Mouse (Mus musculus) ovary, adult 18-20 months (tissue): Measurements from ENCODE around the gene Zfyve27.

Source experiments
- DNase-seq: peaks from one replicate; pipeline ENCODE4 v3.0.0; 2022; ENCODE audit warnings: low spot score, mixed read lengths

Zfyve27 gene

GRCm38 (mm10) chr19:42177461-42177860 lies 13.7 kb downstream of the Zfyve27 start:
- no peak for DNase-seq

- DNase-seq = no peak
These were observed 15.6 kb downstream of the Zfyve27 start for GRCm38 (mm10) chr19:42179356-42179755.

- DNase-seq = no peak
These were observed 18.9 kb downstream of the Zfyve27 start for GRCm38 (mm10) chr19:42182673-42183072.

GRCm38 (mm10) chr19:42189735-42190134 lies 26.0 kb downstream of the Zfyve27 start:
- no peak for DNase-seq

GRCm38 (mm10) chr19:42190494-42190893 lies 26.7 kb downstream of the Zfyve27 start:
- no peak for DNase-seq

GRCm38 (mm10) chr19:42193311-42193710 lies 29.6 kb downstream of the Zfyve27 start:
- DNase-seq = no peak

- DNase-seq = no peak
These were observed 32.6 kb downstream of the Zfyve27 start for GRCm38 (mm10) chr19:42196378-42196777.

- DNase-seq = no peak
These were observed 33.3 kb downstream of the Zfyve27 start for GRCm38 (mm10) chr19:42197066-42197465.

- no peak for DNase-seq
These were observed 34.3 kb downstream of the Zfyve27 start for GRCm38 (mm10) chr19:42198026-42198425.

GRCm38 (mm10) chr19:42201696-42202381 lies 38.1 kb downstream of the Zfyve27 start, which contains the start of gene Sfrp5:
Gene Sfrp5, minus strand, starts transcription at chr19:42202252.
- no peak for DNase-seq

- DNase-seq = no peak
These were observed 38.7 kb downstream of the Zfyve27 start for GRCm38 (mm10) chr19:42202467-42202866.

- no peak for DNase-seq
These were observed 40.6 kb downstream of the Zfyve27 start for GRCm38 (mm10) chr19:42204306-42204705.

- no peak for DNase-seq
These were observed 41.5 kb downstream of the Zfyve27 start for GRCm38 (mm10) chr19:42205201-42205600.

GRCm38 (mm10) chr19:42209485-42209884 lies 45.7 kb downstream of the Zfyve27 start:
- DNase-seq = no peak

- DNase-seq = no peak
These were observed 46.2 kb downstream of the Zfyve27 start for GRCm38 (mm10) chr19:42209976-42210375.

GRCm38 (mm10) chr19:42211936-42212335 lies 48.2 kb downstream of the Zfyve27 start:
- no peak for DNase-seq

GRCm38 (mm10) chr19:42214601-42215000 lies 50.9 kb downstream of the Zfyve27 start:
- no peak for DNase-seq

- DNase-seq = no peak
These were observed 53.1 kb downstream of the Zfyve27 start for GRCm38 (mm10) chr19:42216699-42217373.

GRCm38 (mm10) chr19:42217374-42217763 lies 53.6 kb downstream of the Zfyve27 start:
- no peak for DNase-seq

GRCm38 (mm10) chr19:42226451-42226850 lies 62.7 kb downstream of the Zfyve27 start:
- DNase-seq = no peak

GRCm38 (mm10) chr19:42229499-42230287 lies 65.9 kb downstream of the Zfyve27 start:
- DNase-seq = no peak

- DNase-seq = no peak
These were observed 66.5 kb downstream of the Zfyve27 start for GRCm38 (mm10) chr19:42230288-42230568.

- DNase-seq = no peak
These were observed 67.2 kb downstream of the Zfyve27 start for GRCm38 (mm10) chr19:42230986-42231385.
